Mouse (Mus musculus): ENCODE measurements around the gene Clcc1. TPM values are rescaled to one million over a fixed set of nuclear protein-coding genes. Genes with fewer than 3 reads are reported as not detected.

Clcc1 gene
- polyA plus RNA-seq, 1 experiment, result 45.7 TPM

GRCm38 (mm10) chr3:108721076-108721991 lies 67.6 kb downstream of the Clcc1 start:
- no peak overlapping the region for H3K27ac ChIP-seq (ENCODE audit: insufficient read depth, low read depth, low read length)
- no peak for TF ChIP-seq POLR2A (IDR thresholded peaks at IDR 0.05; ENCODE audit: borderline replicate concordance, low read depth, low read length)
- TF ChIP-seq CTCF (IDR thresholded peaks at IDR 0.05; ENCODE audit: low read depth, low read length), result no peak

GRCm38 (mm10) chr3:108722036-108722872 lies 68.5 kb downstream of the Clcc1 start, which contains the start of gene Gpsm2:
TSS of gene Gpsm2 (minus strand) at chr3:108722309.
- peak within 1 kb of the TSS; percentile 63 for H3K4me3 ChIP-seq (ENCODE audit: insufficient read depth, low read length)
- TF ChIP-seq POLR2A (IDR thresholded peaks at IDR 0.05; ENCODE audit: borderline replicate concordance, low read depth, low read length) (no peak), CTCF (IDR thresholded peaks at IDR 0.05; ENCODE audit: low read depth, low read length) (no peak)
- peaks cover 30% of the 10 kb centered on the region for H3K4me1 ChIP-seq (ENCODE audit: control insufficient read depth, insufficient read depth, low read length)
- H3K27ac ChIP-seq (ENCODE audit: insufficient read depth, low read depth, low read length), result no peak within 1 kb of the TSS

More at GRCm38 (mm10) chr3:108721076-108721991, 67.6 kb downstream of the Clcc1 start:
- Histone ChIP-seq H3K4me1 (ENCODE audit: control insufficient read depth, insufficient read depth, low read length) (peaks cover 25% of the 10 kb centered on the region), H3K4me3 (ENCODE audit: insufficient read depth, low read length) (peak overlapping the region; percentile 63)

- TF ChIP-seq CTCF (IDR thresholded peaks at IDR 0.05; ENCODE audit: low read depth, low read length), result no peak
- Histone ChIP-seq H3K4me3 (ENCODE audit: insufficient read depth, low read length) (no peak overlapping the region), H3K27ac (ENCODE audit: insufficient read depth, low read depth, low read length) (no peak overlapping the region), H3K4me1 (ENCODE audit: control insufficient read depth, insufficient read depth, low read length) (peaks cover 12% of the 10 kb centered on the region)
Measured at GRCm38 (mm10) chr3:108726413-108726812, 72.7 kb downstream of the Clcc1 start.

DNA sequence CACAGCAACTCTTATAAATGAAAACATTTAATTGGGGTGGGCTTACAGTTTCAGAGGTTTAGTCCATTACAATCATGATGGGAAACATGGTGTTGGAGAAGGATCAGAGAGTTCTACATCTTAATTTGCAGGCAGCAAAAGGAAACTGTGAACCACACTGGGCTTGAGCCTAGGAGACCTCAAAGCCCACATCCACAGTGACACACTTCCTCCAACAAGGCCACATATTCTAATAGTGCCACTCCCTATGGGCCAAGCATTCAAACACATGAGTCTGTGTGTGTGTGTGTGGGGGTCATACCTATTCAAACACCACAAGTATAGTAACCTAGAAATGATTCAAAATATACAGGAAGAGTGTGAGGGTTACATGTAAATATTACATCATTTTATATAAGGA lies 73.6 kb downstream of the Clcc1 start:
- H3K4me1 ChIP-seq (ENCODE audit: control insufficient read depth, insufficient read depth, low read length), result peaks cover 11% of the 10 kb centered on the region
- no peak for TF ChIP-seq POLR2A (IDR thresholded peaks at IDR 0.05; ENCODE audit: borderline replicate concordance, low read depth, low read length)
- TF ChIP-seq CTCF (IDR thresholded peaks at IDR 0.05; ENCODE audit: low read depth, low read length), result no peak
- H3K4me3 ChIP-seq (ENCODE audit: insufficient read depth, low read length), result no peak overlapping the region
- H3K27ac ChIP-seq (ENCODE audit: insufficient read depth, low read depth, low read length), result no peak overlapping the region

DNA sequence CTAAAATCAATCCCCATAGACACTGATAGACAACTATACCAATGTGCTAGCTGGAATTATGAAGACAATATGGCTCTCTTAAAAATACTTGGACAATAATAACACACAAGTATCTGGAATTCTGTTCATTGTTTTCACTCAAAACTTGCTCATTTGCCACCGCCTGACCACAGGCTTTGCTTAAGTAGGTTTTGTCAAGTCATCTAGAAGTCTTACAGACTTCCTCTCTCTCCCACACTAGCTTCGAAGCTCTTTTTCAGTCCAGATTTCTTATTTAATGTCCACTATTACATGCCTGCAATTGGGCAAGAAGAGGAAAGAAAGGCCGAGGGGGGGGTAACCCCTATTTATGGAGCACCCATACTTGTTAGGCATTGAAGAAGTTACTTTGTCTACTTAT lies 74.1 kb downstream of the Clcc1 start:
- TF ChIP-seq POLR2A (IDR thresholded peaks at IDR 0.05; ENCODE audit: borderline replicate concordance, low read depth, low read length), result no peak
- no peak for TF ChIP-seq CTCF (IDR thresholded peaks at IDR 0.05; ENCODE audit: low read depth, low read length)
- H3K4me1 ChIP-seq (ENCODE audit: control insufficient read depth, insufficient read depth, low read length), result peaks cover 9% of the 10 kb centered on the region
- no peak overlapping the region for H3K4me3 ChIP-seq (ENCODE audit: insufficient read depth, low read length)
- H3K27ac ChIP-seq (ENCODE audit: insufficient read depth, low read depth, low read length), result no peak overlapping the region

Other genes with a start within 250 kb of the Clcc1 start
- 1.3 and 1.7 TPM in 2 replicates for gene Celsr2, start 238.4 kb upstream of the Clcc1 start, polyA plus RNA-seq (2012; ENCODE audit: insufficient read depth, insufficient read length, missing spikeins)
- gene Sars, start 208.7 kb upstream of the Clcc1 start, polyA plus RNA-seq (2012; ENCODE audit: insufficient read depth, insufficient read length, missing spikeins), result 78.0 and 83.3 TPM in 2 replicates
- not detected in 2 replicates for gene 1700013F07Rik, start 119.8 kb upstream of the Clcc1 start, polyA plus RNA-seq (2012; ENCODE audit: insufficient read depth, insufficient read length, missing spikeins)
- gene 5330417C22Rik, start 117.4 kb upstream of the Clcc1 start, polyA plus RNA-seq (2012; ENCODE audit: insufficient read depth, insufficient read length, missing spikeins), result not detected in 2 replicates
- 31.7 and 36.5 TPM in 2 replicates for gene Tmem167b, start 91.4 kb upstream of the Clcc1 start, polyA plus RNA-seq (2012; ENCODE audit: insufficient read depth, insufficient read length, missing spikeins)
- gene Taf13, start 82.2 kb upstream of the Clcc1 start, polyA plus RNA-seq (2012; ENCODE audit: insufficient read depth, insufficient read length, missing spikeins), result 25.4 and 27.4 TPM in 2 replicates
- 7.2 and 10.1 TPM in 2 replicates for gene Wdr47, start 62.6 kb upstream of the Clcc1 start, polyA plus RNA-seq (2012; ENCODE audit: insufficient read depth, insufficient read length, missing spikeins)
- 12.8 and 14.4 TPM in 2 replicates for gene Gpsm2, start 68.4 kb downstream of the Clcc1 start, polyA plus RNA-seq (2012; ENCODE audit: insufficient read depth, insufficient read length, missing spikeins)
- gene Aknad1, start 85.7 kb downstream of the Clcc1 start, polyA plus RNA-seq (2012; ENCODE audit: insufficient read depth, insufficient read length, missing spikeins), result not detected in 2 replicates
- 128 and 141 TPM in 2 replicates for gene Stxbp3, start 186.6 kb downstream of the Clcc1 start, polyA plus RNA-seq (2012; ENCODE audit: insufficient read depth, insufficient read length, missing spikeins)
- 0.51 and 1.0 TPM in 2 replicates for gene Fndc7, start 236.1 kb downstream of the Clcc1 start, polyA plus RNA-seq (2012; ENCODE audit: insufficient read depth, insufficient read length, missing spikeins)